Mouse (Mus musculus) MEL (cell line): ENCODE data around the gene Aldob.

Experiments
- CHD2 ChIP-seq: IDR thresholded peaks from 2 replicates; pipeline ENCODE4 v1.6.1; 2011; ENCODE audit warnings: low read length, improper control_type of control experiment
- CTCF ChIP-seq, 3 experiments: IDR thresholded peaks in 2 of 3; conservative IDR thresholded peaks in 1 of 3; 2 replicates each; pipeline ENCODE4 v1.5.1; 2011 to 2012; ENCODE audit warnings: low read length in 3 of 3, low read depth in 2 of 3, mild to moderate bottlenecking in 2 of 3, improper control_type of control experiment in 1 of 3, inconsistent platforms in 1 of 3, mixed read lengths in 1 of 3, moderate library complexity in 1 of 3; ENCODE audit not compliant: control insufficient read depth in 1 of 3, insufficient read depth in 1 of 3, poor library complexity in 1 of 3, severe bottlenecking in 1 of 3
- E2F4 ChIP-seq: IDR thresholded peaks from 2 replicates; pipeline ENCODE4 v1.6.1; 2011; ENCODE audit warnings: low read depth, low read length, improper control_type of control experiment, borderline replicate concordance
- GATA1 ChIP-seq: IDR thresholded peaks from 2 replicates; pipeline ENCODE4 v1.6.1; 2011; ENCODE audit warnings: low read depth, low read length, improper control_type of control experiment
- MAZ ChIP-seq: IDR thresholded peaks from 2 replicates; pipeline ENCODE4 v1.6.1; 2012; ENCODE audit warnings: low read depth, mild to moderate bottlenecking, inconsistent platforms, low read length, improper control_type of control experiment
- MEF2A ChIP-seq: IDR thresholded peaks from 2 replicates; pipeline ENCODE4 v1.6.1; 2014; ENCODE audit warnings: low read depth, mild to moderate bottlenecking, inconsistent platforms, low read length, improper control_type of control experiment; ENCODE audit not compliant: poor library complexity, insufficient replicate concordance, severe bottlenecking; ENCODE audit errors: extremely low read depth
- POLR2A ChIP-seq, 2 experiments: IDR thresholded peaks; 2 replicates each; pipeline ENCODE4 v1.6.1; 2011 to 2012; ENCODE audit warnings: low read length in 2 of 2, mild to moderate bottlenecking in 2 of 2, control low read depth in 1 of 2, improper control_type of control experiment in 1 of 2, low read depth in 1 of 2, moderate library complexity in 1 of 2; ENCODE audit not compliant: control insufficient read depth in 1 of 2, insufficient read depth in 1 of 2, poor library complexity in 1 of 2
- POLR2AphosphoS2 ChIP-seq: IDR thresholded peaks from 2 replicates; pipeline ENCODE4 v1.6.1; 2011; ENCODE audit warnings: low read length, improper control_type of control experiment
- RCOR1 ChIP-seq: IDR thresholded peaks from 2 replicates; pipeline ENCODE4 v1.6.1; 2012; ENCODE audit warnings: low read depth, mild to moderate bottlenecking, inconsistent platforms, low read length, improper control_type of control experiment
- TAL1 ChIP-seq: IDR thresholded peaks from 2 replicates; pipeline ENCODE4 v1.6.1; 2012; ENCODE audit warnings: mild to moderate bottlenecking, inconsistent platforms, low read length, moderate library complexity, mixed read lengths
- TCF12 ChIP-seq: IDR thresholded peaks from 2 replicates; pipeline ENCODE4 v1.6.1; 2014; ENCODE audit warnings: low read depth, mild to moderate bottlenecking, inconsistent platforms, low read length, improper control_type of control experiment, moderate library complexity
- USF1 ChIP-seq: IDR thresholded peaks from 2 replicates; pipeline ENCODE4 v1.6.1; 2014; ENCODE audit warnings: low read depth, mild to moderate bottlenecking, inconsistent platforms, low read length, improper control_type of control experiment, moderate library complexity
- ZC3H11A ChIP-seq: IDR thresholded peaks from 2 replicates; pipeline ENCODE4 v1.6.1; 2012; ENCODE audit warnings: low read depth, mild to moderate bottlenecking, inconsistent platforms, low read length, improper control_type of control experiment
- ZNF384 ChIP-seq: IDR thresholded peaks from 2 replicates; pipeline ENCODE4 v1.6.1; 2012; ENCODE audit warnings: low read depth, mild to moderate bottlenecking, inconsistent platforms, low read length, improper control_type of control experiment

- TF ChIP-seq TCF12 (no peak), POLR2A (IDR thresholded peaks at IDR 0.05; ENCODE audit: control insufficient read depth in 1 of 2, insufficient read depth in 1 of 2, low read depth in 1 of 2, low read length in 2 of 2, poor library complexity in 1 of 2) (no peak), MEF2A (no peak), ZNF384 (no peak), POLR2AphosphoS2 (no peak), CTCF (IDR thresholded peaks at IDR 0.05 in 2 of 3, conservative IDR thresholded peaks at IDR 0.05 in 1 of 3; ENCODE audit: control insufficient read depth in 1 of 3, insufficient read depth in 1 of 3, low read depth in 2 of 3, low read length in 3 of 3, poor library complexity in 1 of 3, severe bottlenecking in 1 of 3) (no peak), MAZ (no peak), ZC3H11A (no peak), CHD2 (no peak), USF1 (no peak), RCOR1 (no peak), GATA1 (no peak), TAL1 (no peak), E2F4 (no peak)
Measured at GRCm38 (mm10) chr4:49506386-49506785, 43.0 kb downstream of the Aldob start, which contains the start of gene Baat.
